Mouse (Mus musculus) midbrain, postnatal 0 days (tissue): ENCODE measurements around the gene Ddost. TPM values are rescaled to one million over a fixed set of nuclear protein-coding genes. Genes with fewer than 3 reads are reported as not detected.

Experiments
- ATAC-seq: fragments of 200-750 bp; cut with Nextera tagmentation; 2 replicates; pipeline ENCODE4 v1.8.0; 2017; ENCODE audit warnings: moderate number of reproducible peaks, mild to moderate bottlenecking, moderate TSS enrichment, moderate library complexity; ENCODE audit not compliant: low FRiP score
- DNase-seq: peaks from one replicate; pipeline ENCODE4 v3.0.0-alpha.2; 2015; ENCODE audit warnings: low spot score
- H3K27ac ChIP-seq: fragments of 300-500 bp; sonication (generic); 2 replicates; pipeline ENCODE4 v1.5.1; 2014; ENCODE audit warnings: low read depth, mild to moderate bottlenecking, low read length, mixed read lengths
- H3K27me3 ChIP-seq: fragments of 300-500 bp; sonication (generic); 2 replicates; pipeline ENCODE4 v1.6.1; 2014; ENCODE audit warnings: low read length, control low read depth, mixed read lengths; ENCODE audit not compliant: insufficient read depth
- H3K36me3 ChIP-seq: fragments of 300-500 bp; sonication (generic); 2 replicates; pipeline ENCODE4 v1.6.1; 2014; ENCODE audit warnings: low read length, control low read depth, mixed read lengths; ENCODE audit not compliant: insufficient read depth
- H3K4me1 ChIP-seq: fragments of 300-500 bp; sonication (generic); 2 replicates; pipeline ENCODE4 v1.6.1; 2014; ENCODE audit warnings: mild to moderate bottlenecking, control low read depth, antibody characterized with exemption, low read length, mixed read lengths; ENCODE audit not compliant: insufficient read depth
- H3K4me2 ChIP-seq: fragments of 300-500 bp; sonication (generic); 2 replicates; pipeline ENCODE4 v1.6.1; 2014; ENCODE audit warnings: low read depth, mild to moderate bottlenecking, low read length, mixed read lengths; ENCODE audit not compliant: poor library complexity, severe bottlenecking
- H3K4me3 ChIP-seq: fragments of 300-500 bp; sonication (generic); 2 replicates; pipeline ENCODE4 v1.5.1; 2014; ENCODE audit warnings: low read depth, mild to moderate bottlenecking, low read length, moderate library complexity
- H3K9ac ChIP-seq: fragments of 300-500 bp; sonication (generic); replicated peaks from 2 replicates; pipeline ENCODE4 v1.6.1; 2014; ENCODE audit warnings: mild to moderate bottlenecking, low read length, moderate library complexity, mixed read lengths; ENCODE audit not compliant: poor library complexity, severe bottlenecking
- H3K9me3 ChIP-seq: fragments of 300-500 bp; sonication (generic); 2 replicates; pipeline ENCODE4 v1.6.1; 2016; ENCODE audit warnings: low read length, control low read depth
- CTCF ChIP-seq: IDR thresholded peaks from 2 replicates; pipeline ENCODE4 v1.5.1; 2016; ENCODE audit warnings: antibody characterized with exemption, mild to moderate bottlenecking
- WGBS: fragments of 180-500 bp; shearing (Covaris S2); extraction: QIAGEN DNeasy Blood & Tissue Kit; methylation state at CpG from one replicate; pipeline ENCODE4 v1.1.7; 2014; 5-methylcytosine and 5-hydroxymethylcytosine counted together
- polyA plus RNA-seq: library from polyadenylated mRNA; unstranded; fragments of >200 nt; fragmentation: Nextera tagmentation; extraction: Ambion mirVana; gene quantifications from 2 replicates; pipeline ENCODE4 v1.2.1, GENCODE M21; 2015
- total RNA-seq: library from RNA; depleted of rRNA; stranded (reverse); fragments of >200 nt; gene quantifications from 2 replicates; pipeline ENCODE4 v1.2.3, GENCODE M21; 2014; rRNA removed

The Ddost gene
- total RNA-seq (203 and 215 TPM in 2 replicates), polyA plus RNA-seq (207 and 220 TPM in 2 replicates)

DNA sequence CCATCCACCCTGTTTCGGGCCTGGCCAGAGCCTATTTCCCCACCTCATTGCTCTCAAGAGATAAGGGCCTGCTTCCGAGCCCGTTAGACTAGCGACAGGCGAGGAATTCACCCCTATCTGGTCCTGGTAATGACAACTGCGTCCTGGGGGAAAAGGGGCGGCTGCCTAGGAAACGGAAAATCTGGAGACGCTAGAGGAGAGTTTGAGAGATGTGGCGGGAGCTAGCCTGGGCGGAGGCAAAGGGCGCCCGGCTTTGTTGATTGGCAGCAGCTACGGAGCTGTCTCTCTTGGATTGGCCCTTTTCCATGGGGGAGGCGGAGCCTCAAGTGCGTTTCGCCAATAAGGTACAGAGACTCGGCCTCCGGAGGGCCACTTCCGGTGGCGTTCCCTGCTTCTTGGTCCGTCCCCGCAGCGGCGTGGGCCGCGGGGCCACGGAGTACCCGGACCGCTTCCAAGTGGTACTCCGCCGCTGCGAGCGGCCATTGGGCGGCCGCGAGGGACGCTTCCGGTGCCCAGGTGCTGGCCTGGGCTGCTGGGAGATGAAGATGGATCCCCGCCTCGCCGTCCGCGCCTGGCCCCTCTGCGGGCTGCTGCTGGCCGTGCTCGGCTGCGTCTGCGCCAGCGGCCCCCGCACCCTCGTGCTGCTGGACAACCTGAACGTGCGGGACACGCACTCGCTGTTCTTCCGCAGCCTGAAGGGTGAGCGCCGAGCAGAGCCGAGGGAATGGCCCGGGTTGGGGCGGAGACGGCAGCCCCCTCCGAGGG is at the start of gene Ddost:
Gene Ddost (plus strand): TSS at position 391 of the 765 bp plus-strand sequence.
- H3K4me1 ChIP-seq = peaks cover 11% of the 10 kb centered on the region
- peak within 1 kb of the TSS; percentile 91 for H3K9ac ChIP-seq
- H3K9me3 ChIP-seq = no peaks in the 10 kb centered on the region
- H3K36me3 ChIP-seq = peaks cover 16% of the 10 kb centered on the region
- peak within 1 kb of the TSS; percentile 87 for H3K4me2 ChIP-seq
- DNase-seq = peak; percentile 100
- WGBS = under 1% methylated on average over 59 of the region's 64 CpGs
- peak within 1 kb of the TSS; percentile 72 for H3K27ac ChIP-seq
- peak within 1 kb of the TSS; percentile 98 for H3K4me3 ChIP-seq
- ATAC-seq = peak; percentile 96
- TF ChIP-seq CTCF = no peak
- no peaks in the 10 kb centered on the region for H3K27me3 ChIP-seq

DNA sequence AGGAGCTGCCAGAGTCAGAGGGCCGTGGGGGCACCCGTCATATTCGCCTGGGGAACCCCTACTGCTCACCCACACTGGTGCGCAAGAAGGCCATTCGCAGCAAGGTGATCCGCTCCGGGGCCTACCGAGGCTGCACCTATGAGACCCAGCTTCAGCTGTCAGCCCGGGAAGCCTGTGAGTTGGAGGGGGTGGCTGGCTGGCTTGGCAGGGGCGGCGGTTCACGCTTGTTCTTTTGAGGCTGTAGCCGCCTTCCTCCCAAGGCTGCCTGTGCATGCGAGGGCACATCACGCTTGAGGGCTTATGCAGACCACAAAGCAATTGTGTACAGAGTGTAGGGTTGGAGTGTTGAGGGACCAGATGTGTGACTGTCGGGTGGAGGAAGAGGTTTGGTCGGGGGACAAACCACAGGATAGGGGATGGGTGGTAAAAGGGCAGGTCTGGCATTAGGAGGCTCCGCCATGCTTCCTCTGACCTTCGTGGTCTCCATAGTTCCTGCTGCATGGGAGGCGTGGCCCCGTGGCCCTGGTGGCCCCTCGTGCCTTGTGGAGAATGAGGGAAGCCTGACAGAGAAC is 47.3 kb upstream of the Ddost start:
- H3K4me2 ChIP-seq = no peak overlapping the region
- H3K27me3 ChIP-seq = no peaks in the 10 kb centered on the region
- H3K4me1 ChIP-seq = peaks cover 7% of the 10 kb centered on the region; the same call in 1 of the 2 replicates
- no peak for TF ChIP-seq CTCF
- no peak overlapping the region for H3K4me3 ChIP-seq
- ATAC-seq = no peak
- 86% methylated on average over 22 of the region's 22 CpGs for WGBS
- H3K9me3 ChIP-seq = no peaks in the 10 kb centered on the region
- no peak for DNase-seq
- H3K27ac ChIP-seq = no peak overlapping the region
- H3K36me3 ChIP-seq = peaks cover 16% of the 10 kb centered on the region
- H3K9ac ChIP-seq = no peak overlapping the region

DNA sequence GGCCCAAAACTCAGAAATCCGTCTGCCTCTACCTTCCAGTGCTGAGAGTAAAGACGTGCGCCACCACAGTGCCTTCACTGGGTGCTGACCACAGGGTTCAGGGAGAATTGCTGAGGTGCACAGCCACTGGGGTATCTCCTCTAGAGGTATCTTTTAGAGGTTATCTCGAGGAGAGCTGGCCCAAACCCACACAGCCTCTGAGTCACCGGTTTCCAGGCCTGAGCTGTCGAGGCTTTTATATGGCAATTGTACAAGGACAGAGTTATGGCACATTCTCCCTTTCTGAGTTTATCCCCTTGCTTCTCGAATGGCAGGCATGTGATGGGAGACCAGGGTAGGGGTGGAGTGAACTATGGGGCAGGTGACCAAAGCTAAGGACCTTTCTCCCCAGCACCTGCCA is 45.9 kb upstream of the Ddost start:
- no peak for DNase-seq
- Histone ChIP-seq H3K4me1 (no peaks in the 10 kb centered on the region), H3K9me3 (no peaks in the 10 kb centered on the region), H3K27ac (no peak overlapping the region), H3K9ac (no peak overlapping the region), H3K4me2 (no peak overlapping the region), H3K27me3 (0 out of 2 replicates have a peak, but pooled peaks cover 1% of the 10 kb centered on the region), H3K36me3 (peaks cover 16% of the 10 kb centered on the region), H3K4me3 (no peak overlapping the region)
- ATAC-seq = no peak
- WGBS = 83% methylated on average over 7 of the region's 7 CpGs
- TF ChIP-seq CTCF = no peak

DNA sequence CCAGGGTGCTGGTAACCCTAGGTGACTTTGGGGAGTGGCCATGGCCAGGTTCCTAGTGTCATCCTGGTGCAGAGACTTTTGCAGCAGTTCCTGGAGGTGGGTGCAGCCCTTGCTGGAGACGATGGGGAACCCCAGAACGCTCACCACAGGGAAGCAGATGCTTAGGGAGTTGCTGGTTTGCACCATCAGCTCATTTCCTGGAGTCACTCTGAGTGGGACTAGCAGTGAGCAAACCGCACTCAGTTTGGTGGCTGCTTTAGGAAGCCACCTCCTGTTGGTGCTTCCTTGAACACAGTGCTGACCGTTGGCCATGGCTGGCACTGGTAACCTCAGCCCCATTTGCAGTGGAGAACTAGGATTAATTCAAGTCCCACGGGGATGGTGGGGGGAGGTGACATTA is 45.0 kb upstream of the Ddost start:
- Histone ChIP-seq H3K27ac (no peak overlapping the region), H3K9ac (no peak overlapping the region), H3K36me3 (peaks cover 16% of the 10 kb centered on the region), H3K4me1 (no peaks in the 10 kb centered on the region), H3K9me3 (no peaks in the 10 kb centered on the region), H3K27me3 (0 out of 2 replicates have a peak, but pooled peaks cover 3% of the 10 kb centered on the region), H3K4me2 (no peak overlapping the region), H3K4me3 (no peak overlapping the region)
- WGBS = 88% methylated on average over 5 of the region's 5 CpGs
- DNase-seq (no peak), ATAC-seq (no peak)
- no peak for TF ChIP-seq CTCF

- Histone ChIP-seq H3K27ac (peak overlapping the region; percentile 65; the same call in 1 of the 2 replicates), H3K4me1 (no peaks in the 10 kb centered on the region), H3K9ac (peak overlapping the region; percentile 69), H3K9me3 (no peaks in the 10 kb centered on the region), H3K27me3 (0 out of 2 replicates have a peak, but pooled peaks cover 3% of the 10 kb centered on the region), H3K4me3 (peak overlapping the region; percentile 73), H3K36me3 (peaks cover 9% of the 10 kb centered on the region), H3K4me2 (peak overlapping the region; percentile 81)
- ATAC-seq (peak; percentile 88), DNase-seq (peak; percentile 85)
- TF ChIP-seq CTCF = peak; percentile 69
- WGBS = under 1% methylated on average over 64 of the region's 78 CpGs
Observed at GRCm38 (mm10) chr4:138261843-138262681, 42.5 kb upstream of the Ddost start.
